Mouse (Mus musculus) T-helper 17 cell (primary cell): ENCODE results near the gene Chit1.

ENCODE experiments used
- in situ Hi-C, 2 experiments: fragments of 300-600 bp; cut with MboI, MseI; formaldehyde crosslinking; loops; 1 replicate in 1 of 2; 2 replicates in 1 of 2; pipeline ENCODE4 v1.15.1; 2025; ENCODE audit warnings: high pct_unique_total_duplicates in 2 of 2

The Chit1 gene

DNA sequence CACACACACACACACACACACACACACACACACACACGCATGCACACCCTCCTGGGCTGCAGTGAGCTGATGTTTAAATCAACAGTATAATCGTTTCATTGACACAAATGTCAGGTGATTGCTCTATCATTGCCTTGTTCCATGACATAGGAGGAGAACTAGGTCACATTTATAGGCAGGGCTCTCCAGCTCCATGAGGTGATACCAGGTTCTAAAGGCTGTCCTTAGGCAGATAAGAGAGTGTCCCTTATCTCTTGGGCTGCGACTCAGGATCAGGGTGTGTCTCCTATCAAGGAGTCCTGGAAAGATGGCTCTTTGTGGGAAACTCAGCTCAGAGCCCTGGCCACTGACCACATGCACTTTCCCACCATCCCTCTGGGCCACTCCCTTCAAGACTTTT is 57.5 kb downstream of the Chit1 start:
- in situ Hi-C loops: no loop called here

- in situ Hi-C loops: no loop called here
Measured at GRCm38 (mm10) chr1:134168985-134169697, 58.1 kb downstream of the Chit1 start.

DNA sequence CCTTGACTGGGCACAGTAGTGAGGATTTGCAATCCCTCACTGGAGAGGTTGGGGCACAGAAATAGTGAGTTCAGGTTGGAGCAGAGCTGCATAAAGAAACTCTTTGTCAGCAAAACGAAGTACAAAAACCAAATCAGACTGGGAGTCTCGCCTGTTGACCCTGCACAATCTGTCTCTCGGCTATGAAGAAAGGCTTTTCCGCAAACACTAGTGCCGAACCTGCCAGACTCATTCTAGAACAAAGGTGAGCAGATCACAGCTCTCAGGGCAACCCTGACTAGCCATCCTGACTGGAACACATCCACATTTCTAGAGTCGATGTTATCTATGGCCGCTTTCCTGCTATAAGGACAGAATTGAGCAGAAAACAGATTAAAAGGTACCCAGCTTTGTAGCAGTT is 62.0 kb downstream of the Chit1 start:
- in situ Hi-C loops: no loop called here

DNA sequence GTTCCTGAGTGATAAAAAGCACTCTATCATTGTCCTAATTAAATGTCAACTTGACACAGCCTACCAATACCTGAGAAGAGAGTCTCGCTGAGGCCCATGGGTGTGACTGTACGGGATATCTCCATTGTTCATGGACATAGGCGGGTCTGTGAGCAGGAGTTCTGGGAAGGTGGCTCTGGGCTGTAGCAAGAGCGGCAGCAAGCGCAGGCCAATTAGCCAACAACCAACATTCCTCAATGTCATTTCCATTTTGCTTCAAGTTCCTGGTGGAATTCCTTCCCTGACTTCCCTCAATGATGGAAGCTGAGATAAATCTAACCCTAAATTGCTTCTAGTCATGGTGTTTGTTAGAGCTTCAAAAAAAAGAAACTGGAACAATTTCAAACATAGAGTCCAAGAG is 66.9 kb downstream of the Chit1 start:
- in situ Hi-C loops: no loop called here

DNA sequence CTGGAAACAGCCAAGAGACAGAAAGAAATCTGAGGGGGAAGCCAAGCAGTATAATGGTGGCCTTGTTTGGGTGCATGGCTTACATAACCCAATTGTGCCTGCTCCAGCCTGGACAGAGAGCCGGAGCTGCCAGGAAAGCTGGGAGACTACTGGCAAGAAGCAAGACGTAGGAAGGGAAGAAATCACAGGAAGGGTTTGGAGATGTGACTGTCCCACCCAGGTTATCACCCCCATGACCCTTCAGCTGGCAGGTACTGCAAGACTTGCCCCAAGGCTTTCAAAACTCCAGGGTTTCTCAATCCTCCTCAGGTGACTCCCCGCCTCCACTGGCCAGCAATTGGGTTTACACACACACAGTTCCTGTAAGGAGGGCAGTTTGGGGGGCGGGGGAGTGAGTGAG is 71.0 kb downstream of the Chit1 start, which contains the start of gene Chil1:
Gene Chil1 (plus strand): TSS at position 152 of the 400 bp plus-strand sequence.
- in situ Hi-C loops: no loop called here

DNA sequence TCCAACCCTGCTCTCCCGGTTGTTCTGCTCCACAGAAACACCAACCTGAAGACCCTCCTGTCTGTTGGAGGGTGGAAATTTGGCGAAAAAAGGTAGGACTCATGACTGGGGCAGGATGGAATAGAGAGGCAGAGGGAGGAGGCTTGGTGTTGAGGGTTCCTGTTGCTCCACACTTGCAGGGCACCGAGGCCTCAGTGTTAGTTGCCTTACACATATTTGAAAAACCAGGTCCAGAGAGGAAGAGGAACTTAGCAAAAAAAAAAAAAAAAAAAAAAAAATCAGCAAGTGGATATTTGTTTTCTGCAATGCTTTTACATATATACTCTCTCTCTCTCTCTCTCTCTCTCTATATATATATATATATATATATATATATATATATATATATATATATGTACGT is 73.0 kb downstream of the Chit1 start:
- in situ Hi-C loops: no loop called here

DNA sequence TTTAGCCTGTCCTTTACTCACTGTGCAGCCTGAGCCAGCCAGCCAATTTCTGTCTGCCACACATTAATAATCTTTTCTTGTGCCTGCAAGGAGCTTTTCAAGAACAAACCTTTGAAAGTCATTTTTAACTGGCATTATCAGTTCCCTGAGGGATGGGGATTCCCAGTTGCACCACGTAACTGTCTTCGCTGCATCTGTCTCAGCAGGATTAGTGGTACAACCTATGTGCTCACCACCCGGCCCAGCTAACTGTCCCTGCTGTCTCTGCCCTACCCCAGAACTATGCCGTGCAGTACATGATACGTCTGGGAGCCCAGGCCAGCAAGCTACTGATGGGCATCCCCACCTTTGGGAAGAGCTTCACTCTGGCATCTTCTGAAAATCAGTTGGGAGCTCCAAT is 77.2 kb downstream of the Chit1 start:
- in situ Hi-C loops: no loop called here

DNA sequence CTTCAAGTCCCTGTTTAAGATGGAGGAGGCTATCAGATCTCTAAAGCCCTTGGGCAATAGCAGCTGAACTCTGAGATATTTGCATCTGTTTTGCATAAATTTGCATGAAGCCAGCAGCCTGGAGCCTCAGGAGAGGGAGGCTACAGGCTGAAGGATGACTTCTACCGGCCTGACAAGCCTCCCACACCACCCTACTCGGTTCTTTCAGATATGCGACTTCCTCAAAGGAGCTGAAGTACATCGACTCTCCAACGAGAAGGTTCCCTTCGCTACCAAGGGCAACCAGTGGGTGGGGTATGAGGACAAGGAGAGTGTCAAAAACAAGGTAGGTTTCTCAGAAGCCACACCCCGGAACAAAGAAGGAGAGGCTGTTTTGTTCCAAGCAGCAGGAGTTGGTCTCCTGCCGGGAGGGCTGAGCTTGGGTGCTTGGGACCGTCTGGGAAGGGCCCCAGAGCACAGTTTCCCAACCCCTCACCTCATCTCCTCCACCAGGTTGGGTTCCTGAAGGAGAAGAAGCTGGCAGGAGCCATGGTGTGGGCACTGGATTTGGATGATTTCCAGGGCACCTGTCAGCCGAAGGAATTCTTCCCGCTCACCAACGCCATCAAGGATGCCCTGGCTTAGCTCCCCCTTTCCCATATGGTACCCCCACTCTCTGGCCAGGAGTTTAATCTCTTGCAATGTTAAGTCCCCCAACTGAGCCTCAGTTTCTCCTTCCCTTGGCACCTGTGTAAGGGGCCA is 78.1 kb downstream of the Chit1 start:
- in situ Hi-C loops: no loop called here

DNA sequence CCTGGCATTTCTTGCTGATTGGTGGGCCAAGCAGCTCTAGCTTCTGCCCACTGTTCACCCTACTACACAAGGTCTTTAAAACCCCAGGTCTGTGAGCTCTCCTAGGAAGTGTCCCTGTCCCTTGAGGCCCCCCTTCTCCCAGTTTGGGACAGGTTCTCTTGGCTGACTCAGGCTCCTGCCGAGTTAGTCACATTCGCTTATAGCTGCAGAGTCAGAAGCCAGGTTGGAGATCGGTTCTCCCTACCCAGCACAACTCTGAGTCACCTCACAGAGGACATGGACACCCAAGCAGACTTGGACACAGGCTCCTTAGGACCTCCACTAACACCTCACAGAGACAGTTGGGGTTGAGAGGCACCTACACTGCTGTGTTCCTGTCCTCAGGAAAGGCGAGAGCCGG is 80.2 kb downstream of the Chit1 start:
- in situ Hi-C loops: no loop called here

DNA sequence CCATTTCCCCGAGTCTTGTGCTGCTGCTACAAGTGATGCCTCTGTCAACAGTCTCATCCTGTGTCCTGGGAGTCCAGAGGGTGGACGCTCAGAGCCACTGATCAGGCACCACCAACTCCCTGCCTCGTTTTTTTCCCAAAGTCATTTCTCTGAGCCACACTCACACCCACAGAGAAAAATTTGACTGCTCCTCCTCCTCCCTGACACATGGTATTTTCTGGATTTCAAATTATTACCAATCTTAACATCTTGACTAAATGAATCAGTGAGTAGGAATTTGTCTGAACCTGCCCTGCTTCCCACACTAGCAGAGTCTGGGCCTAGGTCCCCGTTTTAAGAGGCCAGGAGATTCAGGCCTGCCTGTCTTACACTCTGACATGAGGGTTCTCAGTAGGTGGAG is 81.0 kb downstream of the Chit1 start:
- in situ Hi-C loops: no loop called here

DNA sequence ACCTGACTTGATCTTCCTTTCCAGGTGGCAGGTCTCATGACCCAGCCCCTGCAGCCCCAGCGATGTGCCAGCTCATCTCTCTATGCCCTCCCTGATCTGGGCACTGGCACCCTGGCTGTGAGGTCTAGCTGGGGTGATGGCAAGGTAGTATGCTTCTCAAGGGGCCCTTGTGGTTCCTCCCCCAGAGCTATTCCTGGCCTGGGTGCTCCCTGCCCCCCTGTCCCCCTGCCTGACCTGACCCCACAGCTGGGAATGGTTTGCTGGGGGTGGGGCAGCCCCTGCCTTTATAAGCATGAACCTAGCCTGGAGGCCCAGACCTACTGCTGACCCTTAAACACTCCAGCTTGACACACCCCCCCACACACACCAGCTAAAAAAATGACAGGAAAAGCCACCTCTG is 82.1 kb downstream of the Chit1 start, which contains the start of gene Mybph:
Gene Mybph (plus strand): TSS at position 323 of the 400 bp plus-strand sequence.
- in situ Hi-C loops: no loop called here

- in situ Hi-C loops: no loop called here
Measured at GRCm38 (mm10) chr1:134193674-134194197, 82.7 kb downstream of the Chit1 start.

DNA sequence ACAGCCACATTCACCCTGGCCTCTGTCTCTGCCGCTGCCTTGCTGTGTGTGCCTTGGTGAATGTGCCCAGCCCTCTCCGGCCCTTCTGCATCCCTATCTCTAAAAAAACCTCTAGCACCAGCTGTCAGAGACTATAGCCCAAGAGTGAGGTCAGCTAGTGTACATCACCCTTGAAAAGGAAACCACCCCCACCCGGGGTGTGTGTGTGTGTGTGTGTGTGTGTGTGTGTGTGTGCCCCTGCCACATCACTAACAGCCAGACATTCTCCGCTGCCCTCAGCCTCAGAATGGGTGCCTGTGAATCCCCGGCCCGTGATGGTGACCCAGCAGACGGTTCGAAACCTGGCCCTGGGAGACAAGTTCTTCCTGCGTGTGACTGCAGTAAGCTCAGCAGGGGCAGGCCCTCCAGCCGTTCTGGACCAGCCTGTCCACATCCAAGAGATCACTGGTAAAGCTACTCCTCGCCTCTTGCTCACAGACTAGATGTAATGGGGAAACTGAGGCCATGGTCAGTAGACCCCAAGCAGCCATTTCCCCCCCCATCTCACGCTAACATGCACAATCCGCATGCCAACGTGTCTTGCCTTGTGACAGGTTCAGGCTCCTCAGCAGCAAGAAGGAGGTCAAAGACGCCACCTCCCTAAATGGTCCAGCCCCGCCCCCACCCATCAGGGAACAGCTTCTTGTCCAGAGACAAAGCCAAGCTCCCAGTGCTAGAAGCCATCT is 83.4 kb downstream of the Chit1 start:
- in situ Hi-C loops: no loop called here

DNA sequence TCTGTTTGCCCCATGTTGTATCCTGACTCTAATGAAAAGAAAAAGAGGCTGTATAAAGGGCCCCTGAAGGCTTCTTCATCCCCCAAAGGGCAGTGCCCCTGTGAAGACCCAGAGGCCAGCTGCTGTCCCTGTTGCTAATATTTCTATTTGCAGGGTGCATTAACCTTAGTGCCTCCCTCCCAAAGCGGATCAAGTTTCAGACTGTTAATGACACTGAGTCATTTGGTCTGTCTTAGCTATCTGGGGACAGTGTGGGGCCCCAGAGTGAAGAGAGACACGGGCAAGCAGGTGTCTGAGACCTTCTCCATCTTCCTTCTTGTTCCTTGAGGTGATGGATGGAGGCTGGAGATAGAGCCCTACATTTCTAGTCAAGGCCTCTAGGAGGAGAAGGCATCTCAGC is 84.1 kb downstream of the Chit1 start:
- in situ Hi-C loops: no loop called here

- in situ Hi-C loops: no loop called here
Measured at GRCm38 (mm10) chr1:134195571-134195970, 84.5 kb downstream of the Chit1 start.

GRCm38 (mm10) chr1:134195979-134196378 is 84.9 kb downstream of the Chit1 start:
- in situ Hi-C loops: no loop called here

GRCm38 (mm10) chr1:134196386-134196785 is 85.3 kb downstream of the Chit1 start:
- in situ Hi-C loops: no loop called here

- in situ Hi-C loops: no loop called here
Measured at GRCm38 (mm10) chr1:134197325-134197982, 86.4 kb downstream of the Chit1 start.

DNA sequence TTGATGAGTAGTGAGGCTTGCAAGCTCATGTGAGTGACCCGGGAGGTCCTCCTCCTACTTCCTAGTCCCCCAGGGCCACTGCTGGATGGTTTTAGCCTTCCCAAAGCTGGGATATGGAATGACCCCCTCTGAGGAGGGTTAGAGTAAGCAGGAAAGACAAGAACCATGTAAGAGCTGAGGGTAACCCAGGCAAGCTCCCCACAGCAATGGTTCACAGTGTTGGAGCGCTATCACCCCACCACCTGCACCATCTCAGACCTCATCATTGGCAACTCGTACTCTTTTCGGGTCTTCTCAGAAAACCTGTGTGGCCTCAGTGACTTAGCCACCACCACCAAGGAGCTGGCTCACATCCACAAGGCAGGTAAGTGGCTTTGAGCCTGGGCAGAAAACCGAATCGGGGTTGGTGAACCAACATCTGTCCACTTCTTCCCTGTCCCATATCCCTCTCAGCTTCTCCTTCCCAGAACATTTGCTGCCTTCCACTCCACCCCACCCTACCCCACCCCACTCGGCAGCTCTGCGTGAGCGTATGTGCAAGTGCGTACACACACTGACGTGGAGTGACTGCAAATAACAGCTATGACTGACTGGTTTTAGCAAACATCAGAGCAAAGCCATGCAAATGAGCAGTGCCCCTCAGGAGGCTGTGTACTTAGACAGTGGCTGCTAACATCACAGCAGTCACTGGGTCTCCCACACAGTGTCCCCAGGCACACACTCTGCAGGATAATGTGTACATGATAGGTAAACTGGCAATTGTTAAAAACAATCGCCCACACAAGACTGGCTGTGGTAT is 87.4 kb downstream of the Chit1 start:
- in situ Hi-C loops: no loop called here

- in situ Hi-C loops: loop anchor here in 1 of 2 experiments (10.0 kb wide), 1 partner anchor 1574 kb away; the partner anchor contains the start of gene Tnni1
Measured at GRCm38 (mm10) chr1:134200481-134200880, 89.4 kb downstream of the Chit1 start.
